Mouse (Mus musculus): ENCODE results near the gene Plekhj1.

GRCm38 (mm10) chr10:80787517-80787916 is 10.9 kb downstream of the Plekhj1 start:
- TF ChIP-seq ZC3H11A (IDR thresholded peaks at IDR 0.05; ENCODE audit: borderline replicate concordance, low read depth, low read length) (no peak), HCFC1 (IDR thresholded peaks at IDR 0.05; ENCODE audit: borderline replicate concordance, insufficient read depth, low read length) (no peak), MAFK (IDR thresholded peaks at IDR 0.05; ENCODE audit: insufficient read depth, low read depth, low read length) (no peak)
